Mouse (Mus musculus) C2C12 (cell line): ENCODE data around the gene Hnrnpl.

Experiments
- CTCF ChIP-seq: IDR thresholded peaks from one replicate; pipeline ENCODE4 v1.5.1; 2011; ENCODE audit not compliant: control insufficient read depth, insufficient read depth, insufficient read length
- FOSL1 ChIP-seq: IDR thresholded peaks from one replicate; pipeline ENCODE4 v1.8.0; 2011; ENCODE audit warnings: mild to moderate bottlenecking, low read length; ENCODE audit not compliant: poor library complexity, insufficient read depth, severe bottlenecking
- MAX ChIP-seq: IDR thresholded peaks from one replicate; pipeline ENCODE4 v1.6.1; 2011; ENCODE audit warnings: mild to moderate bottlenecking, control low read depth
- USF1 ChIP-seq: IDR thresholded peaks from one replicate; pipeline ENCODE4 v1.6.1; 2011; ENCODE audit warnings: low read depth, mild to moderate bottlenecking, control low read depth, moderate library complexity

GRCm38 (mm10) chr7:28817957-28818356, 9.6 kb downstream of the Hnrnpl start:
- no peak for TF ChIP-seq MAX
- no peak for TF ChIP-seq CTCF
- no peak for TF ChIP-seq USF1
- no peak for TF ChIP-seq FOSL1
